25 mouse cellular contexts compared by ENCODE assay signal in genomic region chr12:73801845-73802244, GRCm38 (mm10).
DNase-seq lines count a peak whose midpoint lies in the region; ATAC-seq and TF ChIP-seq lines count a peak whose summit lies in the region.
"Had no signal": no experiment of that assay in that cellular context is flagged by ENCODE, and none has a peak within 500 bp of the region (broad histone marks: within the 10 kb centered on the region; RNA-seq: fewer than 3 reads in every experiment).

No protein-coding gene starts in this region.

- H3K27ac ChIP-seq in cerebellum, adult 2 months (ENCODE audit: insufficient read depth, low read length) = no peak overlapping the region
- H3K27ac ChIP-seq in heart, embryonic 13.5 days (replicated peaks) = peak overlapping the region; percentile 85
- H3K27ac ChIP-seq: embryonic facial prominence, embryonic 10.5 days; forebrain, embryonic 10.5 days; hindbrain, embryonic 14.5 days; layer of hippocampus, adult 2 months; limb, embryonic 10.5 days; liver, embryonic 15.5 days; lung, embryonic 15.5 days; neural tube, embryonic 12.5 days had no signal

- no peaks in the 10 kb centered on the region for H3K27me3 ChIP-seq in cerebellum, adult 2 months (ENCODE audit: control insufficient read depth, insufficient read depth, low read length)
- H3K27me3 ChIP-seq in heart, embryonic 13.5 days (replicated peaks) = no peaks in the 10 kb centered on the region
- H3K27me3 ChIP-seq: liver, embryonic 15.5 days; lung, embryonic 15.5 days; neural tube, embryonic 12.5 days had no signal

- ATAC-seq in heart, embryonic 13.5 days (ENCODE audit: extremely low read depth, insufficient number of reproducible peaks, low FRiP score, low TSS enrichment) = no peak
- ATAC-seq: forebrain, postnatal 0 days; inflammation-experienced regulatory T-cells, adult 6 months had no signal

- H3K9ac ChIP-seq in heart, embryonic 13.5 days = no peak overlapping the region
- H3K9ac ChIP-seq: forebrain, postnatal 0 days; hindbrain, embryonic 14.5 days; liver, embryonic 15.5 days; lung, embryonic 15.5 days; neural tube, embryonic 12.5 days had no signal

- H3K4me2 ChIP-seq in heart, embryonic 13.5 days = no peak overlapping the region
- H3K4me2 ChIP-seq: hindbrain, embryonic 14.5 days; liver, embryonic 15.5 days; lung, embryonic 15.5 days; neural tube, embryonic 12.5 days had no signal

- intact Hi-C loops in heart, postnatal 36 days (cut with DNase I) = loop anchor here (5.0 kb wide), 1 partner anchor 35 kb away; no protein-coding TSS in a partner anchor

- no peak for TF ChIP-seq POLR2A in cerebellum, adult 2 months (IDR thresholded peaks at IDR 0.05; ENCODE audit: borderline replicate concordance, insufficient read depth, low read length)

- no peak for TF ChIP-seq CTCF in cerebellum, adult 2 months (IDR thresholded peaks at IDR 0.05; ENCODE audit: borderline replicate concordance, insufficient read depth, low read depth, low read length)

- 54% methylated on average over 8 of the region's 8 CpGs for WGBS in cerebellum, adult 2 months
- WGBS in heart, embryonic 13.5 days = 73% methylated on average over 8 of the region's 8 CpGs

- H3K4me3 ChIP-seq in cerebellum, adult 2 months (replicated peaks; ENCODE audit: insufficient read depth, low read depth, low read length) = no peak overlapping the region
- no peak overlapping the region for H3K4me3 ChIP-seq in heart, embryonic 13.5 days
- H3K4me3 ChIP-seq: embryonic facial prominence, embryonic 10.5 days; forebrain, embryonic 10.5 days; layer of hippocampus, adult 2 months; limb, embryonic 10.5 days; liver, embryonic 15.5 days; lung, embryonic 15.5 days; megakaryocyte, embryonic 14.5 days; neural tube, embryonic 12.5 days had no signal

- H3K4me1 ChIP-seq in cerebellum, adult 2 months (ENCODE audit: control insufficient read depth, insufficient read depth, low read length) = peaks cover 23% of the 10 kb centered on the region; the same call in 1 of the 2 replicates
- H3K4me1 ChIP-seq in heart, embryonic 13.5 days = peaks cover 51% of the 10 kb centered on the region
- H3K4me1 ChIP-seq: liver, embryonic 15.5 days; neural tube, embryonic 12.5 days had no signal

- no peaks in the 10 kb centered on the region for H3K9me3 ChIP-seq in heart, embryonic 13.5 days
- H3K9me3 ChIP-seq: embryonic facial prominence, embryonic 10.5 days; forebrain, embryonic 10.5 days; limb, embryonic 10.5 days; liver, embryonic 15.5 days; lung, embryonic 15.5 days; megakaryocyte, embryonic 14.5 days; neural tube, embryonic 12.5 days had no signal

- peak; percentile 48 to 68 for DNase-seq in cerebellum, adult 2 months
- DNase-seq in cerebellum, postnatal 10 days = no peak
- DNase-seq in heart, postnatal 36 days = no peak
- DNase-seq in brain, adult 2 months (ENCODE audit: low read depth, low spot score) = peak; percentile 63
- DNase-seq in cerebellum, postnatal 25 days = peak; percentile 37 to 45
- no peak for DNase-seq in ovary, postnatal 10 days (ENCODE audit: low spot score)
- DNase-seq: adrenal gland, postnatal 36 days; forebrain, postnatal 0 days; gastrocnemius, postnatal 25 days; kidney, postnatal 25 days; liver; lung, postnatal 36 days; midbrain, embryonic 14.5 days; retina, postnatal 1 day had no signal

- no peaks in the 10 kb centered on the region for H3K36me3 ChIP-seq in heart, embryonic 13.5 days
- H3K36me3 ChIP-seq: embryonic facial prominence, embryonic 10.5 days; forebrain, embryonic 10.5 days; limb, embryonic 10.5 days; liver, embryonic 15.5 days; lung, embryonic 15.5 days; neural tube, embryonic 12.5 days had no signal

Comparison
In these comparisons a context has a peak if more than half of its experiments do, and no peak if none do; other contexts are left out.
1. DNase-seq: peak in cerebellum, adult 2 months (2 of 2), brain, adult 2 months (single experiment) and cerebellum, postnatal 25 days (2 of 2); none in cerebellum, postnatal 10 days (0 of 2), heart, postnatal 36 days (0 of 2) and ovary, postnatal 10 days (single experiment).